Mouse (Mus musculus) limb, embryonic 15.5 days (tissue): Measurements from ENCODE around the gene Ttc34. TPM values are rescaled to one million over a fixed set of nuclear protein-coding genes. Genes with fewer than 3 reads are reported as not detected.

Experiments used
- ATAC-seq: fragments of 200-750 bp; cut with Nextera tagmentation; 2 replicates; pipeline ENCODE4 v1.8.0; 2017; ENCODE audit warnings: low read depth, moderate TSS enrichment; ENCODE audit not compliant: insufficient number of reproducible peaks, low FRiP score, low TSS enrichment
- H3K27ac ChIP-seq: fragments of 300-500 bp; sonication (generic); 2 replicates; pipeline ENCODE4 v1.5.1; 2015; ENCODE audit warnings: moderate library complexity, mild to moderate bottlenecking, inconsistent platforms
- H3K27me3 ChIP-seq: fragments of 300-500 bp; sonication (generic); 2 replicates; pipeline ENCODE4 v1.6.1; 2015; ENCODE audit warnings: inconsistent platforms
- H3K36me3 ChIP-seq: fragments of 300-500 bp; sonication (generic); 2 replicates; pipeline ENCODE4 v1.6.1; 2015; ENCODE audit warnings: inconsistent platforms
- H3K4me1 ChIP-seq: fragments of 300-500 bp; sonication (generic); 2 replicates; pipeline ENCODE4 v1.6.1; 2015; ENCODE audit warnings: inconsistent platforms
- H3K4me2 ChIP-seq: fragments of 300-500 bp; sonication (generic); 2 replicates; pipeline ENCODE4 v1.6.1; 2015; ENCODE audit warnings: mild to moderate bottlenecking, inconsistent platforms
- H3K4me3 ChIP-seq: fragments of 300-500 bp; sonication (generic); 2 replicates; pipeline ENCODE4 v1.5.1; 2015; ENCODE audit warnings: mild to moderate bottlenecking, inconsistent platforms
- H3K9ac ChIP-seq: fragments of 300-500 bp; sonication (generic); 2 replicates; pipeline ENCODE4 v1.6.1; 2015; ENCODE audit warnings: inconsistent platforms
- H3K9me3 ChIP-seq: fragments of 300-500 bp; sonication (generic); 2 replicates; pipeline ENCODE4 v1.6.1; 2016; ENCODE audit warnings: inconsistent platforms
- WGBS: fragments of 180-500 bp; shearing (Covaris S2); methylation state at CpG from one replicate; pipeline ENCODE4 v1.1.7; 2015; 5-methylcytosine and 5-hydroxymethylcytosine counted together
- polyA plus RNA-seq: library from polyadenylated mRNA; unstranded; fragments of >200 nt; fragmentation: Nextera tagmentation; extraction: Ambion mirVana; gene quantifications from 2 replicates; pipeline ENCODE4 v1.2.1, GENCODE M21; 2015

Ttc34 gene
- polyA plus RNA-seq, 1 experiment from 2014 or later, result 0.27 TPM

GRCm38 (mm10) chr4:154858601-154859000 lies 21.3 kb downstream of the Ttc34 start:
- Histone ChIP-seq H3K4me1 (peaks cover 15% of the 10 kb centered on the region), H3K27me3 (peaks cover 33% of the 10 kb centered on the region), H3K36me3 (no peaks in the 10 kb centered on the region), H3K9me3 (no peaks in the 10 kb centered on the region), H3K4me2 (no peak overlapping the region), H3K4me3 (no peak overlapping the region), H3K27ac (no peak overlapping the region), H3K9ac (no peak overlapping the region)
- 74% methylated on average over 3 of the region's 3 CpGs for WGBS
- ATAC-seq, result no peak

DNA sequence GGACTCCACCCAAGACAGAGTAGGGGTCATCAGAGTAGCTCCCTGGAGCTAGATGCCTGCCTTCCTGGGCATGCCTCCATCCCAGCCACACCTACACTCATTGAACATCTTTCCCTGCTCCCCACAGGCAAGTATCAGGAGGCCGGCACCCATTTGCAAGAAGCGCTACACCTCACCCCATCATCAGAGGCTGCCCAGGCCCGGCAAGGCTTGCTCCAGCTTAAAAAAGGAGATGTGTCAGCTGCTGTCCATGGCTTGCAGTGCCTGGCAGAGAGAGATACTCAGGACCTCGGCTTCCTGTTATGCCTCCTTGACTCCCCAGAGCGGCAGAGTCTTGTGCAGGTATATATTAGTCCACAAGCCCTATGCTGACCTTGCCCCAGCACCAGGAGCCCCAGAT lies 24.7 kb downstream of the Ttc34 start:
- WGBS, result 82% methylated on average over 5 of the region's 5 CpGs

GRCm38 (mm10) chr4:154863436-154863935 lies 26.2 kb downstream of the Ttc34 start:
- H3K27ac ChIP-seq, result peak overlapping the region; percentile 85; the same call in 1 of the 2 replicates
- no peak overlapping the region for H3K9ac ChIP-seq
- 79% methylated on average over 3 of the region's 3 CpGs for WGBS
- H3K4me1 ChIP-seq, result peaks cover 18% of the 10 kb centered on the region
- no peak for ATAC-seq
- H3K9me3 ChIP-seq, result no peaks in the 10 kb centered on the region
- H3K4me2 ChIP-seq, result no peak overlapping the region
- no peak overlapping the region for H3K4me3 ChIP-seq
- no peaks in the 10 kb centered on the region; the same call in 1 of the 2 replicates for H3K27me3 ChIP-seq
- no peaks in the 10 kb centered on the region for H3K36me3 ChIP-seq

More for the DNA sequence above, 24.7 kb downstream of the Ttc34 start:
- Histone ChIP-seq H3K27ac (no peak overlapping the region), H3K9me3 (no peaks in the 10 kb centered on the region), H3K9ac (no peak overlapping the region), H3K27me3 (no peaks in the 10 kb centered on the region; the same call in none of the 2 replicates), H3K4me1 (peaks cover 18% of the 10 kb centered on the region), H3K4me3 (no peak overlapping the region), H3K36me3 (no peaks in the 10 kb centered on the region), H3K4me2 (no peak overlapping the region)
- ATAC-seq, result no peak

DNA sequence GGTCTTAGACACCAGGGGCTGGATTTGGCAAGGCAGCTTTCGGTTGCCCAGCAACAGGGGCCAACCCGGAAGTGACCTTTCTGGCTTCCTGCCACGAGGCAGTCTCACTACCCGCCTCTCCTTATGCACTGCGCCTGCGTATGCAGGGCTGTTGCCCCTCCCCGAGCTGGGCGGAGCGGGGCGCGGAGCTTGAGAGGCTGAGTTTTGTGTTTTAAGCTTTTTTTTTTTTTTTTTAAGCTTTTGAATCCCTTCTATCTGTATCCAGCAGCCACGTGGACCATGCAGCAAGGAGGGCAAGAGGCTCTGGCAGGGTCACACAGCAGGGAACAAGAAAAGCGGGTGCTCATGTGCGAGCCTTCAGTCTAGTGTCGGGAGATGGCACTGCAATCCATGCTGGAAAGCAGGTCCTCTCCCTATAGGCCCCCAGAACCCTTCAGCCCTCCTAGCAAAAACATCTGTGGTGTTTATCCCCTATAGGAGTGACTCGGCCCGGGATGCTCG lies 27.1 kb downstream of the Ttc34 start:
- peak overlapping the region; percentile 85 for H3K27ac ChIP-seq
- no peaks in the 10 kb centered on the region for H3K9me3 ChIP-seq
- H3K4me3 ChIP-seq, result peak overlapping the region; percentile 39
- H3K9ac ChIP-seq, result peak overlapping the region; percentile 42
- peak overlapping the region; percentile 58 for H3K4me2 ChIP-seq
- peaks cover 18% of the 10 kb centered on the region for H3K4me1 ChIP-seq
- WGBS, result under 1% methylated on average over 18 of the region's 18 CpGs
- no peaks in the 10 kb centered on the region for H3K36me3 ChIP-seq
- no peaks in the 10 kb centered on the region; the same call in 1 of the 2 replicates for H3K27me3 ChIP-seq
- ATAC-seq, result peak; percentile 84; the same call in 1 of the 2 replicates

GRCm38 (mm10) chr4:154864961-154865760 lies 27.9 kb downstream of the Ttc34 start:
- H3K27me3 ChIP-seq, result no peaks in the 10 kb centered on the region; the same call in 1 of the 2 replicates
- peak overlapping the region; percentile 39; the same call in 1 of the 2 replicates for H3K4me3 ChIP-seq
- H3K27ac ChIP-seq, result peak overlapping the region; percentile 85
- H3K36me3 ChIP-seq, result no peaks in the 10 kb centered on the region
- WGBS, result 72% methylated on average over 18 of the region's 18 CpGs
- H3K4me1 ChIP-seq, result peaks cover 18% of the 10 kb centered on the region
- H3K9ac ChIP-seq, result no peak overlapping the region
- peak overlapping the region; percentile 58 for H3K4me2 ChIP-seq
- no peak for ATAC-seq
- H3K9me3 ChIP-seq, result no peaks in the 10 kb centered on the region

GRCm38 (mm10) chr4:154866391-154866790 lies 29.1 kb downstream of the Ttc34 start:
- ATAC-seq, result no peak
- H3K4me2 ChIP-seq, result no peak overlapping the region
- H3K4me3 ChIP-seq, result no peak overlapping the region
- no peak overlapping the region for H3K27ac ChIP-seq
- no peaks in the 10 kb centered on the region for H3K9me3 ChIP-seq
- WGBS, result 84% methylated on average over 5 of the region's 5 CpGs
- H3K4me1 ChIP-seq, result peaks cover 18% of the 10 kb centered on the region
- H3K9ac ChIP-seq, result no peak overlapping the region
- H3K27me3 ChIP-seq, result no peaks in the 10 kb centered on the region
- no peaks in the 10 kb centered on the region for H3K36me3 ChIP-seq

GRCm38 (mm10) chr4:154867257-154867656 lies 30.0 kb downstream of the Ttc34 start:
- no peak overlapping the region for H3K4me2 ChIP-seq
- no peak overlapping the region for H3K4me3 ChIP-seq
- peaks cover 6% of the 10 kb centered on the region; the same call in 1 of the 2 replicates for H3K27me3 ChIP-seq
- H3K9me3 ChIP-seq, result no peaks in the 10 kb centered on the region
- no peak for ATAC-seq
- no peak overlapping the region for H3K27ac ChIP-seq
- 73% methylated on average over 6 of the region's 6 CpGs for WGBS
- peaks cover 25% of the 10 kb centered on the region for H3K4me1 ChIP-seq
- H3K36me3 ChIP-seq, result no peaks in the 10 kb centered on the region
- H3K9ac ChIP-seq, result no peak overlapping the region

- no peak within 1 kb of the TSS for H3K4me2 ChIP-seq
- no peak for ATAC-seq
- H3K27ac ChIP-seq, result no peak within 1 kb of the TSS
- no peak within 1 kb of the TSS for H3K4me3 ChIP-seq
- no peak within 1 kb of the TSS for H3K9ac ChIP-seq
- no peaks in the 10 kb centered on the region for H3K9me3 ChIP-seq
- H3K36me3 ChIP-seq, result no peaks in the 10 kb centered on the region
- peaks cover 20% of the 10 kb centered on the region for H3K4me1 ChIP-seq
- peaks cover 6% of the 10 kb centered on the region; the same call in 1 of the 2 replicates for H3K27me3 ChIP-seq
- 78% methylated on average over 7 of the region's 7 CpGs for WGBS
Observed at GRCm38 (mm10) chr4:154869440-154869839, 32.2 kb downstream of the Ttc34 start, which contains the start of gene Mmel1. Gene Mmel1, plus strand, starts transcription at chr4:154869585.

- H3K9me3 ChIP-seq, result no peaks in the 10 kb centered on the region
- no peaks in the 10 kb centered on the region for H3K36me3 ChIP-seq
- H3K4me1 ChIP-seq, result peaks cover 8% of the 10 kb centered on the region
- ATAC-seq, result no peak
- H3K27ac ChIP-seq, result no peak overlapping the region
- 86% methylated on average over 4 of the region's 4 CpGs for WGBS
- no peak overlapping the region for H3K4me3 ChIP-seq
- peaks cover 6% of the 10 kb centered on the region; the same call in 1 of the 2 replicates for H3K27me3 ChIP-seq
- H3K9ac ChIP-seq, result no peak overlapping the region
- no peak overlapping the region for H3K4me2 ChIP-seq
Observed at GRCm38 (mm10) chr4:154870721-154871120, 33.5 kb downstream of the Ttc34 start.

DNA sequence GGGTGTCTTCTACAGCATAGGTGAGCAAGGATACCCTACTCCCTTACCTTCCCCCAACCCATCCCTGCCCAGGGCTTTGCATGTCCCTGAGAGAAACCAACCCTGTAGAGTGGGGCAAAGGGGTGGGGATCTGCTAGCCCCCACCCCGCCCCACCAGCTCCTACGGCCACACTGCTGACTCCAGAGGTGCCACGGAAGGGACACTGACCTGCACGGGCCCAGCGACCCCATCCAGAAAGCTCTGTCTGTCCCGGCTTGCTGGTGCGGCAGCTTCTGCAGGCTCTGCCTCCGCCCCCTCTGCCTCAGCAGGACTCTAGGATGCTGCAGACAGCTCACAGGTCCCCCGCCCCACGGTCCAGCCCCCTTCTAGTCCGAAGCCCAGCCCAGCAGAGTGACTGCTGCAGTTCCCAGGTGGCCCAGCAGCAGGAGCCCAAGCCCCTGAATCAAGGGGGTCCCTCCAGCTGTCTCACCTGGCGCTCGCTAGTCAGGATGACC lies 34.5 kb downstream of the Ttc34 start:
- whole genome bisulfite sequencing, result under 1% methylated on average over 13 of the region's 13 CpGs
- Histone ChIP-seq H3K4me3 (no peak overlapping the region), H3K9ac (no peak overlapping the region)

DNA sequence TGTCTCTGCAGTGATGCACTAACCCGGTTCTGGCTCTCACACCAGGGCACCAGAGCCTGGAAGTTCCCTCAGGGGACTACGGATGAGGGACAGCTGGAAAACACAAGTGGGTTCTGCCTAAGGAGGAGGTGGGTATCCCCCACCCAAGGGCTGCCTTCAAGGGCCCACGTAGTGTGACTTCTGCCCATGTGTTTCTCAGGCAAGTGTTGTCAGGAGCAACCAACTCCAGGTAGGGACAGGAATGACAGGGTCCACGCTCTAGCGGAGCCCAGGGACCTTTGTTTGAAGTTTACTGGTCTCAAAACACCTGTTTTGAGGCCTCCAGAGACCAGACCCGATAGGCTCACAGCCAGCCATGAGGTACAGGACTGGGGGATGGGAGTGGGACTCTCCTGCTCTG lies 35.9 kb downstream of the Ttc34 start:
- no peaks in the 10 kb centered on the region for H3K36me3 ChIP-seq

More for the DNA sequence above, 34.5 kb downstream of the Ttc34 start:
- H3K36me3 ChIP-seq, result no peaks in the 10 kb centered on the region
- H3K27ac ChIP-seq, result no peak overlapping the region
- ATAC-seq, result no peak
- H3K9me3 ChIP-seq, result no peaks in the 10 kb centered on the region
- peaks cover 8% of the 10 kb centered on the region for H3K4me1 ChIP-seq
- H3K4me2 ChIP-seq, result peak overlapping the region; percentile 22; the same call in 1 of the 2 replicates
- H3K27me3 ChIP-seq, result peaks cover 12% of the 10 kb centered on the region

More for the DNA sequence above, 35.9 kb downstream of the Ttc34 start:
- no peaks in the 10 kb centered on the region for H3K9me3 ChIP-seq
- H3K27me3 ChIP-seq, result peaks cover 12% of the 10 kb centered on the region
- peaks cover 9% of the 10 kb centered on the region for H3K4me1 ChIP-seq
- H3K27ac ChIP-seq, result no peak overlapping the region
- WGBS, result 61% methylated on average over 6 of the region's 6 CpGs
- no peak overlapping the region for H3K4me3 ChIP-seq
- no peak overlapping the region for H3K9ac ChIP-seq
- ATAC-seq, result no peak
- no peak overlapping the region for H3K4me2 ChIP-seq
